Mouse (Mus musculus) forebrain, embryonic 15.5 days (tissue): Measurements from ENCODE around the gene Kpna1. TPM values are rescaled to one million over a fixed set of nuclear protein-coding genes. Genes with fewer than 3 reads are reported as not detected.

Experiments
- ATAC-seq: fragments of 200-750 bp; cut with Nextera tagmentation; replicated peaks from 2 replicates; pipeline ENCODE4 v1.8.0; 2017; ENCODE audit warnings: mild to moderate bottlenecking, moderate TSS enrichment, moderate library complexity
- H3K27ac ChIP-seq: fragments of 300-500 bp; sonication (generic); replicated peaks from 2 replicates; pipeline ENCODE4 v1.5.1; 2015; ENCODE audit warnings: mild to moderate bottlenecking, inconsistent platforms
- H3K27me3 ChIP-seq: fragments of 300-500 bp; sonication (generic); 2 replicates; pipeline ENCODE4 v1.6.1; 2015; ENCODE audit warnings: inconsistent platforms
- H3K36me3 ChIP-seq: fragments of 300-500 bp; sonication (generic); 2 replicates; pipeline ENCODE4 v1.6.1; 2015; ENCODE audit warnings: mild to moderate bottlenecking, inconsistent platforms
- H3K4me1 ChIP-seq: fragments of 300-500 bp; sonication (generic); 2 replicates; pipeline ENCODE4 v1.6.1; 2015; ENCODE audit warnings: inconsistent platforms
- H3K4me2 ChIP-seq: fragments of 300-500 bp; sonication (generic); replicated peaks from 2 replicates; pipeline ENCODE4 v1.6.1; 2015; ENCODE audit warnings: mild to moderate bottlenecking, inconsistent platforms
- H3K4me3 ChIP-seq: fragments of 300-500 bp; sonication (generic); 2 replicates; pipeline ENCODE4 v1.5.1; 2015; ENCODE audit warnings: mild to moderate bottlenecking, inconsistent platforms
- H3K9ac ChIP-seq: fragments of 300-500 bp; sonication (generic); replicated peaks from 2 replicates; pipeline ENCODE4 v1.6.1; 2015; ENCODE audit warnings: mild to moderate bottlenecking, inconsistent platforms
- H3K9me3 ChIP-seq: fragments of 300-500 bp; sonication (generic); 2 replicates; pipeline ENCODE4 v1.6.1; 2016; ENCODE audit warnings: inconsistent platforms
- WGBS: fragments of 180-500 bp; shearing (Covaris S2); methylation state at CpG from one replicate; pipeline ENCODE4 v1.1.7; 2015; ENCODE audit warnings: mixed read lengths; 5-methylcytosine and 5-hydroxymethylcytosine counted together
- polyA plus RNA-seq: library from polyadenylated mRNA; unstranded; fragments of >200 nt; fragmentation: Nextera tagmentation; extraction: Ambion mirVana; gene quantifications from 2 replicates; pipeline ENCODE4 v1.2.1, GENCODE M21; 2015

Kpna1 gene
- polyA plus RNA-seq, 1 experiment from 2014 or later: 76.2 TPM

DNA sequence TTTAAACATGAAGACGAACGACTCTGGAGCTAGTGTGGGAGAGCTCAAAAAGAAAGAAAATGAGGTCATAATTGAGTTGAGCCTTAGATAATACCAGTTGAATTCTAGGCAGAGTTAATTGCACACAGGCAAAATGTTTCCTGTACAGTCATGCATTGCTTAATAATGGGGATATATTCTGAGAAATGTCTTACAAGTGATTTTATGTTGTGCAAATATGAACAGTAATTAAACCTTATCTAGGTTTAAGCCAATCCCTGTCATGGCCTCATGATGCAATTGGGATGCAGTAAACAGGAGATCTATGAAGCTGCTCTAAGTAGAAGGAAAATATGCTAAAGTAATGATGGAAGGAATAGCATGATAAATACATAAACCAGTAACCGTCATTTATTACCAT, 96.2 kb downstream of the Kpna1 start:
- H3K27ac ChIP-seq: no peak overlapping the region
- 90% methylated on average over 3 of the region's 3 CpGs for WGBS
- H3K27me3 ChIP-seq: no peaks in the 10 kb centered on the region
- no peak for ATAC-seq
- H3K4me3 ChIP-seq: no peak overlapping the region
- peaks cover 14% of the 10 kb centered on the region for H3K4me1 ChIP-seq
- no peak overlapping the region for H3K9ac ChIP-seq
- no peak overlapping the region for H3K4me2 ChIP-seq
- H3K9me3 ChIP-seq: no peaks in the 10 kb centered on the region
- no peaks in the 10 kb centered on the region for H3K36me3 ChIP-seq

DNA sequence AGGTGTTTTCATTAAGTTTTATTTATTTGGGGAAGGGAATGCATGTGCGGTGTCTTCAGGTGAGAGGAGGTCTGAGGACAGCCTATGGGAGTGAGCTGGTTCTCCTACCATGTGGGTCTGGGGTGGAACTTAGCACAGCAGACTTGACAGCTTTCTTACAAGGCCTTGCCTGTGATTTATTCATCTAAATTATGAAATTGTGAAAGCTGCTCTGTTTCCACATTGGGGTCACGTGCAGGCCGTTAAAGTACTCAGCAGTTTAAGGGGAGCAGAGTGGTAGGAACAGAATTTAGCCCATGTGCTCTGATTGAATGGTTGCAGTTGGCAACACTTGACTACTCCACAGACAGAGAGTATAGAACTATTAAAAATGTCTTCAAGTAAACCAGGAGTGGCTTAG, 101.4 kb downstream of the Kpna1 start:
- H3K27ac ChIP-seq: no peak overlapping the region
- H3K4me3 ChIP-seq: no peak overlapping the region
- H3K4me1 ChIP-seq: no peaks in the 10 kb centered on the region
- H3K27me3 ChIP-seq: no peaks in the 10 kb centered on the region
- no peaks in the 10 kb centered on the region for H3K36me3 ChIP-seq
- 97% methylated on average over 3 of the region's 3 CpGs for WGBS
- no peak for ATAC-seq
- H3K9me3 ChIP-seq: no peaks in the 10 kb centered on the region
- H3K4me2 ChIP-seq: no peak overlapping the region
- no peak overlapping the region for H3K9ac ChIP-seq

Other genes with a start within 250 kb of the Kpna1 start
- gene Dirc2, start 209.4 kb upstream of the Kpna1 start, polyA plus RNA-seq: 33.1 and 40.1 TPM in 2 replicates
- gene Hspbap1, start 208.4 kb upstream of the Kpna1 start, polyA plus RNA-seq: 22.4 and 23.7 TPM in 2 replicates
- gene Parp14, start 107.2 kb upstream of the Kpna1 start, polyA plus RNA-seq: 0.19 and 0.26 TPM in 2 replicates
- 2.4 and 2.5 TPM in 2 replicates for gene Parp9, start 40.3 kb upstream of the Kpna1 start, polyA plus RNA-seq
- gene Dtx3l, start 39.6 kb upstream of the Kpna1 start, polyA plus RNA-seq: 1.7 and 2.2 TPM in 2 replicates
- 14.1 and 16.1 TPM in 2 replicates for gene Wdr5b, start 62.4 kb downstream of the Kpna1 start, polyA plus RNA-seq
- gene Fam162a, start 92.8 kb downstream of the Kpna1 start, polyA plus RNA-seq: 169 and 188 TPM in 2 replicates
- 34.7 and 35.4 TPM in 2 replicates for gene Ccdc58, start 92.9 kb downstream of the Kpna1 start, polyA plus RNA-seq
- gene Csta1, start 152.5 kb downstream of the Kpna1 start, polyA plus RNA-seq: not detected in 2 replicates
- gene Stfa2l1, start 178.1 kb downstream of the Kpna1 start, polyA plus RNA-seq: not detected in 2 replicates
- gene Gm5483, start 205.5 kb downstream of the Kpna1 start, polyA plus RNA-seq: 0.50 and 0.54 TPM in 2 replicates
- not detected in 2 replicates for gene Gm5416, start 231.7 kb downstream of the Kpna1 start, polyA plus RNA-seq
- gene 2010005H15Rik, start 242.7 kb downstream of the Kpna1 start, polyA plus RNA-seq: not detected in 2 replicates